Mouse (Mus musculus): Measurements from ENCODE around the gene Fam205c. TPM values are rescaled to one million over a fixed set of nuclear protein-coding genes. Genes with fewer than 3 reads are reported as not detected.
A peak's percentile ranks its signal among the peaks of the same experiment; 100 is the strongest.

Fam205c gene
- total and polyA plus RNA-seq, 2 experiments from 2014 or later = 4.7 TPM; not detected in 1

DNA sequence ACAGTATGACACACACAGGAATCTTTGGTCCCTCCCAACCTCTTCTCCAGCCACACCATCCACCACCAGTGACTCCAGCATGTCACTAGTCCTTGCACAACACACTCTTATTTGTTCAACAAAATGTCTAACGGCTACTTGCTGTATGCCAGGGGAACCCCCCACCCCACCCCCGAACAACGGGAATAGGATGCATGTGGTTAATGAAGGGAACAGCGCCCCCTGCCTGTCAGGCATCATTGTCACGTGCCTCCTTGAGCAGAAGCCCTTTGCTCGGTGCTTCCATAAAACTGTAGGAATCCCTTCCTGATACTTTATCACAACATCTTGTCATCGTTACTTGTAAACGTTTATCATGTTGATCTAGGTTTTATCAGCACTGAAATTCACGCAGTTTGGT is 28.1 kb upstream of the Fam205c start:
- Histone ChIP-seq H3K4me3 (ENCODE audit: low read length) (no peak overlapping the region), H3K4me2 (ENCODE audit: low read depth, low read length) (no peak overlapping the region), H3K9me3 (ENCODE audit: low read length) (no peaks in the 10 kb centered on the region), H3K4me1 (ENCODE audit: insufficient read depth, low read length) (no peaks in the 10 kb centered on the region), H3K27ac (no peak overlapping the region), H3K36me3 (ENCODE audit: insufficient read depth, low read length) (no peaks in the 10 kb centered on the region), H3K9ac (replicated peaks; ENCODE audit: low read length) (no peak overlapping the region), H3K27me3 (ENCODE audit: insufficient read depth, low read length) (no peaks in the 10 kb centered on the region)
- DNase-seq (ENCODE audit: low spot score) = no peak
- WGBS = 70% methylated on average over 9 of the region's 9 CpGs
- no peak for ATAC-seq
- TF ChIP-seq CTCF (IDR thresholded peaks at IDR 0.05; ENCODE audit: low read depth) = peak; percentile 62

DNA sequence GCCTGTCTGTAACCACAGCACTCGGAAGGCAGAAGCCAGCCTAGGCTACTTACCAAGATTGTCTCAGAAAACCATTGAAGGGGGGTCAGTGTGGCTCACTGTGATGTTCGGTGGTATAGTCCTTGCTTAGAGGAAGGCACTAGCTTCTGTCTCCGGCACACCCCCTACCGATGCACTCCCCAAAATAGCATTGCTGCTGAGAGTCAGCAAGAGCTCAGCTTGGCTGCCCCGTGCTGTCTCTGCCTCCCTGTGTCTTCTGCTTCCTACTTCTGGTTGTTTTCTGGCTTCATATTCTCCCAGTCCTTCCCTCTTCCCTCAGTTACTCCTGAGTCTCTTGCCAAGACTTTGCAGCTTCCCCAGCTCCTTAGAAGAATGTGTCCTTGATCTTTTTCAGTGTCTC is 26.8 kb upstream of the Fam205c start:
- H3K9ac ChIP-seq (replicated peaks; ENCODE audit: low read length) = no peak overlapping the region
- DNase-seq (ENCODE audit: low spot score) (no peak), ATAC-seq (no peak)
- H3K4me1 ChIP-seq (ENCODE audit: insufficient read depth, low read length) = no peaks in the 10 kb centered on the region
- no peaks in the 10 kb centered on the region for H3K27me3 ChIP-seq (ENCODE audit: insufficient read depth, low read length)
- H3K4me2 ChIP-seq (ENCODE audit: low read depth, low read length) = no peak overlapping the region
- no peaks in the 10 kb centered on the region for H3K9me3 ChIP-seq (ENCODE audit: low read length)
- TF ChIP-seq CTCF (IDR thresholded peaks at IDR 0.05; ENCODE audit: low read depth) = no peak
- no peak overlapping the region for H3K4me3 ChIP-seq (ENCODE audit: low read length)
- 67% methylated on average over 5 of the region's 5 CpGs for WGBS
- H3K27ac ChIP-seq = no peak overlapping the region
- no peaks in the 10 kb centered on the region for H3K36me3 ChIP-seq (ENCODE audit: insufficient read depth, low read length)

DNA sequence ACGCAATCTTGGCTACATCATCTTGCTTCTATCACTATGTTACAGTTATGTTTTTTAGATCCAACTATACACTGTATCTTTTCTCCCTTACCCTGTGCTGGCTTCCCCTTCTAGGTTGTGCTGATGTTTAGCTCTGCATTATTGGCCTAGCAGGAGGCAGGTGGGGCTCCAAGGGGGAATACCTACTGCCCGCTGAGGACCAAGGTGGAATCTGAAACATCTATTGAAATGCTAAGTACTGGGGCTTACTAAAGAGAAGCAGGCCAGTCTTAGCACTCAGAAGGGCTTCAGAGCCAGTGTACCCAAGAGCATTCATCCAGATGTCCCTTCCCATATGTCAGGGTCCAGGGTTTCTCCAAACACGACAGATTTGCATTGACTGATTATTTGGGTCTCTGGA is 24.9 kb upstream of the Fam205c start:
- no peak overlapping the region for H3K27ac ChIP-seq
- WGBS = 37% methylated on average over 3 of the region's 3 CpGs
- H3K4me2 ChIP-seq (ENCODE audit: low read depth, low read length) = no peak overlapping the region
- no peaks in the 10 kb centered on the region for H3K4me1 ChIP-seq (ENCODE audit: insufficient read depth, low read length)
- H3K9me3 ChIP-seq (ENCODE audit: low read length) = no peaks in the 10 kb centered on the region
- ATAC-seq (no peak), DNase-seq (ENCODE audit: low spot score) (no peak)
- H3K27me3 ChIP-seq (ENCODE audit: insufficient read depth, low read length) = no peaks in the 10 kb centered on the region
- no peak overlapping the region for H3K4me3 ChIP-seq (ENCODE audit: low read length)
- no peak overlapping the region for H3K9ac ChIP-seq (replicated peaks; ENCODE audit: low read length)
- H3K36me3 ChIP-seq (ENCODE audit: insufficient read depth, low read length) = no peaks in the 10 kb centered on the region
- no peak for TF ChIP-seq CTCF (IDR thresholded peaks at IDR 0.05; ENCODE audit: low read depth)

DNA sequence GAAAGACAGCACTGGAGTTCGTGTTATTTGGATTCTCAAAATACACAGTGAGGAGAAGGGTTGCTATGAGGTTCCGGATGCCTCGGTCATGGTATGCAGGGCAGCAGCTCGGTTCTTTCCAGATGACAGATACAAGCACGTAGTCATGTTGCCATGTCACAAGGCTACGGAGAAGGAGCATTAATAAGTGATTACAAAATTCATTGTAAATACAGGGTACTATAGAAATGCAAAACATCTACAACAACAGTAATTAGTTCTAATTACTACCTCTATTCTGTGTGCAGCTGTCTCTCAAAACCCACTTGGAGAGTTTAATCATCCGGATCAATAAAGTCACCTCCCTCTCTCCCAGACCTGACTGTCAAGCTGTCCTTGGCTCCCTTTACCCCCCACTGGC is 21.1 kb upstream of the Fam205c start:
- 34% methylated on average over 7 of the region's 7 CpGs for WGBS
- Histone ChIP-seq H3K27me3 (ENCODE audit: insufficient read depth, low read length) (no peaks in the 10 kb centered on the region), H3K27ac (no peak overlapping the region), H3K4me1 (ENCODE audit: insufficient read depth, low read length) (no peaks in the 10 kb centered on the region), H3K4me3 (ENCODE audit: low read length) (no peak overlapping the region), H3K36me3 (ENCODE audit: insufficient read depth, low read length) (no peaks in the 10 kb centered on the region), H3K4me2 (ENCODE audit: low read depth, low read length) (no peak overlapping the region), H3K9ac (replicated peaks; ENCODE audit: low read length) (no peak overlapping the region), H3K9me3 (ENCODE audit: low read length) (no peaks in the 10 kb centered on the region)
- DNase-seq (ENCODE audit: low spot score) = no peak
- TF ChIP-seq CTCF (IDR thresholded peaks at IDR 0.05; ENCODE audit: low read depth) = no peak
- no peak for ATAC-seq

DNA sequence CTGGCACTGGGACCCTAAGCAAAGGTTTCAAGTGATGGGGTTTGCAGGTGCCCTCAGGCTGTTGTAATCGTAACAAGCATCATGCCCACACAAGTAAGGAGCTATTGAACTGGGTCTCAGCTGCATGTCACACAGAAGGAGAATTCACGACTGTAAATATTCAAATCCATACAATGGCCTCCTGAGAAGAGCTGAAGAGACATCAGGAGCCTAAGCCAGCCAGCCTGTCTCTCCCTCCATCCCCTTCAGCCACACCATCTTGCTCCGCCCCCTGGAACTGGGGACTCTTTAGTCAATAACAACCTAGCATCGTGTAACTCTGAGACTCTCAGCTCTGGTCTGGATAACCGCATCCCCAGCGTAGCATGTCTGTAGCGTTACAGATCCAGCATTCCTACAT is 17.1 kb upstream of the Fam205c start:
- WGBS = 65% methylated on average over 7 of the region's 7 CpGs
- Histone ChIP-seq H3K4me2 (ENCODE audit: low read depth, low read length) (no peak overlapping the region), H3K4me3 (ENCODE audit: low read length) (no peak overlapping the region), H3K4me1 (ENCODE audit: insufficient read depth, low read length) (no peaks in the 10 kb centered on the region), H3K27ac (no peak overlapping the region), H3K9me3 (ENCODE audit: low read length) (no peaks in the 10 kb centered on the region), H3K27me3 (ENCODE audit: insufficient read depth, low read length) (no peaks in the 10 kb centered on the region), H3K9ac (replicated peaks; ENCODE audit: low read length) (no peak overlapping the region), H3K36me3 (ENCODE audit: insufficient read depth, low read length) (no peaks in the 10 kb centered on the region)
- ATAC-seq (no peak), DNase-seq (ENCODE audit: low spot score) (no peak)
- no peak for TF ChIP-seq CTCF (IDR thresholded peaks at IDR 0.05; ENCODE audit: low read depth)

DNA sequence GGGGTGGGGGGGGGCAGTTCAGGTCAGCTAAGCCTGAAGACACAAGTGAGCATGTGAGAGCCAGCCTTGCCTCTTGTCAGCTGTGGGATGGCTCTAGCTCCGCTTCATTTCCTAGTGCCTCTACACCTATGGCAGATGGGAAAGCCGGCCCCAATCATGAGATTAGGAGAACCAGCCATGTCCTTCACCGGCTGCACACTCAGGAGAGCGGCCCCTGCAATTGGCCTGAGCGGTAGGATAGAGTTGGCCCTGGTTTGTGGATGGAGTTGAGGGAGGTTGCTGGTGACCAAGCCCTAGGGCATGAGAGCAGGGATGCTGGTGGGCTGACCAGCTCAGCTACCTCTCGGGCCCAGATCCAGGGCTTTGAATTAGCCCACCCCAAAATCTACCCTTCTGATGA is 14.8 kb upstream of the Fam205c start:
- ATAC-seq (no peak), DNase-seq (ENCODE audit: low spot score) (no peak)
- Histone ChIP-seq H3K4me3 (ENCODE audit: low read length) (no peak overlapping the region), H3K27ac (no peak overlapping the region), H3K9me3 (ENCODE audit: low read length) (no peaks in the 10 kb centered on the region), H3K36me3 (ENCODE audit: insufficient read depth, low read length) (no peaks in the 10 kb centered on the region), H3K27me3 (ENCODE audit: insufficient read depth, low read length) (no peaks in the 10 kb centered on the region), H3K9ac (replicated peaks; ENCODE audit: low read length) (no peak overlapping the region), H3K4me2 (ENCODE audit: low read depth, low read length) (no peak overlapping the region), H3K4me1 (ENCODE audit: insufficient read depth, low read length) (no peaks in the 10 kb centered on the region)
- no peak for TF ChIP-seq CTCF (IDR thresholded peaks at IDR 0.05; ENCODE audit: low read depth)
- WGBS = 88% methylated on average over 6 of the region's 6 CpGs

DNA sequence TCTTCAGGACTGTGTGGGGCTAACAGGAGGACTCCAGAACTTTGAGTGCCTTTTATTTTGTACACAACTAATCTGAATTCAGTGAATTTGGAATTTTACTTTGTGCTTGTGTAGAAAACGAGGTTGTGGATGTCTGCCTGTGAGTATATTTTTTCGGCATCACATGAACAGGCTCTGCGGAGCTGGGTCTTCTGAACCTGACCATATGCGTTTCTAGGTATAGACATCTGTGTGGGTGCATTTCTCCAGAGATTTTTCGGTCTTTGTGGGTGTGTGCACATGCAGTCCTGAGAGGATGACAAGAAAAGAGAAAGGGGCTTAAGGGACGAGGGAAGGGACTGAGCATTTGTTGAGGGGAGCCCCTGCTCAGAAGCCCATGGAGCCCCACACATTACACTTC is 12.9 kb upstream of the Fam205c start:
- Histone ChIP-seq H3K27ac (no peak overlapping the region), H3K4me2 (ENCODE audit: low read depth, low read length) (no peak overlapping the region), H3K9ac (replicated peaks; ENCODE audit: low read length) (no peak overlapping the region), H3K4me3 (ENCODE audit: low read length) (no peak overlapping the region), H3K9me3 (ENCODE audit: low read length) (no peaks in the 10 kb centered on the region), H3K4me1 (ENCODE audit: insufficient read depth, low read length) (no peaks in the 10 kb centered on the region), H3K36me3 (ENCODE audit: insufficient read depth, low read length) (no peaks in the 10 kb centered on the region), H3K27me3 (ENCODE audit: insufficient read depth, low read length) (no peaks in the 10 kb centered on the region)
- TF ChIP-seq CTCF (IDR thresholded peaks at IDR 0.05; ENCODE audit: low read depth) = no peak
- ATAC-seq = no peak
- no peak for DNase-seq (ENCODE audit: low spot score)
- 89% methylated on average over 6 of the region's 6 CpGs for WGBS
